Mouse (Mus musculus): ENCODE data around the gene Lcn2. TPM values are rescaled to one million over a fixed set of nuclear protein-coding genes. Genes with fewer than 3 reads are reported as not detected.
"Not testable (repeated sequence)": the region's sequence is repeated elsewhere in the genome, so short reads cannot be mapped to it uniquely, and the experiment has no call there.

Gene Lcn2
- total RNA-seq, 2 experiments from 2014 or later = 444 to 2,071 TPM

- ATAC-seq (replicated peaks; ENCODE audit: low FRiP score, poor library complexity, severe bottlenecking) = no peak
These were observed 12.6 kb downstream of the Lcn2 start for GRCm38 (mm10) chr2:32375317-32375940.

- no peak for ATAC-seq (replicated peaks; ENCODE audit: low FRiP score, poor library complexity, severe bottlenecking)
These were observed 13.9 kb downstream of the Lcn2 start for GRCm38 (mm10) chr2:32374191-32374590.

GRCm38 (mm10) chr2:32367315-32367714, 20.7 kb downstream of the Lcn2 start:
- no peak for ATAC-seq (replicated peaks; ENCODE audit: low FRiP score, poor library complexity, severe bottlenecking)

- no peak for ATAC-seq (replicated peaks; ENCODE audit: low FRiP score, poor library complexity, severe bottlenecking)
These were observed 23.9 kb downstream of the Lcn2 start for GRCm38 (mm10) chr2:32364121-32364520.

- ATAC-seq (replicated peaks; ENCODE audit: low FRiP score, poor library complexity, severe bottlenecking) = peak; percentile 40
These were observed 24.5 kb downstream of the Lcn2 start for GRCm38 (mm10) chr2:32363376-32364106.

GRCm38 (mm10) chr2:32362817-32363340, 25.2 kb downstream of the Lcn2 start:
- ATAC-seq (replicated peaks; ENCODE audit: low FRiP score, poor library complexity, severe bottlenecking) = peak; percentile 68

- ATAC-seq (replicated peaks; ENCODE audit: low FRiP score, poor library complexity, severe bottlenecking) = not testable (repeated sequence)
These were observed 25.8 kb downstream of the Lcn2 start for GRCm38 (mm10) chr2:32362274-32362673.

GRCm38 (mm10) chr2:32361437-32361836, 26.6 kb downstream of the Lcn2 start:
- ATAC-seq (replicated peaks; ENCODE audit: low FRiP score, poor library complexity, severe bottlenecking) = peak; percentile 72

GRCm38 (mm10) chr2:32360741-32361140, 27.3 kb downstream of the Lcn2 start:
- peak; percentile 26; the same call in 1 of the 2 replicates for ATAC-seq (replicated peaks; ENCODE audit: low FRiP score, poor library complexity, severe bottlenecking)

GRCm38 (mm10) chr2:32358381-32358780, 29.7 kb downstream of the Lcn2 start:
- no peak for ATAC-seq (replicated peaks; ENCODE audit: low FRiP score, poor library complexity, severe bottlenecking)

- ATAC-seq (replicated peaks; ENCODE audit: low FRiP score, poor library complexity, severe bottlenecking) = no peak
These were observed 30.3 kb downstream of the Lcn2 start for GRCm38 (mm10) chr2:32357710-32358109.

GRCm38 (mm10) chr2:32356216-32356615, 31.8 kb downstream of the Lcn2 start:
- no peak for ATAC-seq (replicated peaks; ENCODE audit: low FRiP score, poor library complexity, severe bottlenecking)

- no peak for ATAC-seq (replicated peaks; ENCODE audit: low FRiP score, poor library complexity, severe bottlenecking)
These were observed 33.6 kb downstream of the Lcn2 start for GRCm38 (mm10) chr2:32354336-32354895.

- no peak for ATAC-seq (replicated peaks; ENCODE audit: low FRiP score, poor library complexity, severe bottlenecking)
These were observed 34.2 kb downstream of the Lcn2 start for GRCm38 (mm10) chr2:32353836-32354235.

GRCm38 (mm10) chr2:32353007-32353542, 35.0 kb downstream of the Lcn2 start, which contains the start of gene Dnm1:
Dnm1 (minus strand) TSS chr2:32353338.
- ATAC-seq (replicated peaks; ENCODE audit: low FRiP score, poor library complexity, severe bottlenecking) = peak; percentile 86

GRCm38 (mm10) chr2:32352151-32353006, 35.7 kb downstream of the Lcn2 start, which contains the start of gene Ciz1:
Ciz1 (plus strand) TSS chr2:32352327.
- no peak for ATAC-seq (replicated peaks; ENCODE audit: low FRiP score, poor library complexity, severe bottlenecking)

- ATAC-seq (replicated peaks; ENCODE audit: low FRiP score, poor library complexity, severe bottlenecking) = no peak
These were observed 36.5 kb downstream of the Lcn2 start for GRCm38 (mm10) chr2:32351471-32351961.

- no peak for ATAC-seq (replicated peaks; ENCODE audit: low FRiP score, poor library complexity, severe bottlenecking)
These were observed 37.5 kb downstream of the Lcn2 start for GRCm38 (mm10) chr2:32350471-32351051.
